In genomic region chr1:121215843-121216242, GRCm38 (mm10) we compare ENCODE assay signal across 7 mouse cellular contexts.
DNase-seq lines count a peak whose midpoint lies in the region; ATAC-seq lines count a peak whose summit lies in the region.

No protein-coding gene starts in this region.

- DNase-seq in kidney, adult 9 months: peak; percentile 3
- no peak for DNase-seq in kidney, adult 11 months
- peak; percentile 18 for DNase-seq in urinary bladder, postnatal 25 days (ENCODE audit: low spot score)
- DNase-seq in urinary bladder, postnatal 10 days (ENCODE audit: low spot score): no peak
- peak; percentile 33 for DNase-seq in embryo, embryonic 10.5 days (ENCODE audit: low spot score)
- DNase-seq in MN1 (ENCODE audit: low spot score): no peak

- ATAC-seq in activated CD4-positive, CD25-positive, alpha-beta regulatory T cell, adult 4 months: no peak

Comparison
In these comparisons a context has a peak if more than half of its experiments do, and no peak if none do; other contexts are left out.
1. DNase-seq: peak in kidney, adult 9 months (single experiment), urinary bladder, postnatal 25 days (single experiment) and embryo, embryonic 10.5 days (single experiment); none in kidney, adult 11 months (single experiment), urinary bladder, postnatal 10 days (single experiment) and MN1 (single experiment).